Mouse (Mus musculus): ENCODE results near the gene Irgm1. TPM values are rescaled to one million over a fixed set of nuclear protein-coding genes. Genes with fewer than 3 reads are reported as not detected.
"Not testable (repeated sequence)": the region's sequence is repeated elsewhere in the genome, so short reads cannot be mapped to it uniquely, and the experiment has no call there.

Gene Irgm1
- polyA plus RNA-seq, 1 experiment from 2014 or later = 1.1 TPM

GRCm38 (mm10) chr11:48851270-48851995, 20.1 kb downstream of the Irgm1 start:
- Histone ChIP-seq H3K36me3 (ENCODE audit: control insufficient read depth, insufficient read depth, low read length) (no peaks in the 10 kb centered on the region), H3K4me2 (ENCODE audit: low read depth, severe bottlenecking) (no peak overlapping the region), H3K4me1 (ENCODE audit: control insufficient read depth, insufficient read depth, low read length) (0 out of 2 replicates have a peak, but pooled peaks cover 4% of the 10 kb centered on the region), H3K27me3 (ENCODE audit: control insufficient read depth, insufficient read depth, low read length) (no peaks in the 10 kb centered on the region), H3K4me3 (ENCODE audit: low read depth, low read length) (no peak overlapping the region), H3K9ac (ENCODE audit: low read length) (no peak overlapping the region), H3K9me3 (ENCODE audit: control insufficient read depth, low read length) (no peaks in the 10 kb centered on the region), H3K27ac (replicated peaks; ENCODE audit: low read depth, low read length) (no peak overlapping the region)
- DNase-seq (ENCODE audit: low spot score) (no peak), ATAC-seq (ENCODE audit: insufficient number of reproducible peaks, low FRiP score, low TSS enrichment, low read depth) (no peak)
- 81% methylated on average over 4 of the region's 4 CpGs for WGBS

GRCm38 (mm10) chr11:48850240-48850639, 21.2 kb downstream of the Irgm1 start:
- Histone ChIP-seq H3K9me3 (ENCODE audit: control insufficient read depth, low read length) (no peaks in the 10 kb centered on the region), H3K4me3 (ENCODE audit: low read depth, low read length) (no peak overlapping the region), H3K4me2 (ENCODE audit: low read depth, severe bottlenecking) (no peak overlapping the region), H3K36me3 (ENCODE audit: control insufficient read depth, insufficient read depth, low read length) (no peaks in the 10 kb centered on the region), H3K9ac (ENCODE audit: low read length) (no peak overlapping the region), H3K27me3 (ENCODE audit: control insufficient read depth, insufficient read depth, low read length) (no peaks in the 10 kb centered on the region), H3K4me1 (ENCODE audit: control insufficient read depth, insufficient read depth, low read length) (0 out of 2 replicates have a peak, but pooled peaks cover 4% of the 10 kb centered on the region), H3K27ac (replicated peaks; ENCODE audit: low read depth, low read length) (no peak overlapping the region)
- WGBS = 61% methylated on average over 2 of the region's 2 CpGs
- no peak for ATAC-seq (ENCODE audit: insufficient number of reproducible peaks, low FRiP score, low TSS enrichment, low read depth)
- no peak for DNase-seq (ENCODE audit: low spot score)

- Histone ChIP-seq H3K36me3 (ENCODE audit: control insufficient read depth, insufficient read depth, low read length) (no peaks in the 10 kb centered on the region), H3K4me3 (ENCODE audit: low read depth, low read length) (no peak overlapping the region), H3K9me3 (ENCODE audit: control insufficient read depth, low read length) (no peaks in the 10 kb centered on the region), H3K4me2 (ENCODE audit: low read depth, severe bottlenecking) (no peak overlapping the region), H3K4me1 (ENCODE audit: control insufficient read depth, insufficient read depth, low read length) (no peaks in the 10 kb centered on the region), H3K9ac (ENCODE audit: low read length) (no peak overlapping the region), H3K27me3 (ENCODE audit: control insufficient read depth, insufficient read depth, low read length) (no peaks in the 10 kb centered on the region), H3K27ac (replicated peaks; ENCODE audit: low read depth, low read length) (no peak overlapping the region)
- DNase-seq (ENCODE audit: low spot score) (no peak), ATAC-seq (ENCODE audit: insufficient number of reproducible peaks, low FRiP score, low TSS enrichment, low read depth) (no peak)
- WGBS = 66% methylated on average over 5 of the region's 5 CpGs
Observed at GRCm38 (mm10) chr11:48846881-48847280, 24.6 kb downstream of the Irgm1 start.

GRCm38 (mm10) chr11:48846362-48846761, 25.1 kb downstream of the Irgm1 start:
- not testable (repeated sequence) for DNase-seq (ENCODE audit: low spot score); H3K4me1 ChIP-seq (ENCODE audit: control insufficient read depth, insufficient read depth, low read length); H3K27ac ChIP-seq (replicated peaks; ENCODE audit: low read depth, low read length); H3K36me3 ChIP-seq (ENCODE audit: control insufficient read depth, insufficient read depth, low read length); H3K9ac ChIP-seq (ENCODE audit: low read length); H3K4me2 ChIP-seq (ENCODE audit: low read depth, severe bottlenecking); ATAC-seq (ENCODE audit: insufficient number of reproducible peaks, low FRiP score, low TSS enrichment, low read depth); H3K9me3 ChIP-seq (ENCODE audit: control insufficient read depth, low read length); H3K4me3 ChIP-seq (ENCODE audit: low read depth, low read length); H3K27me3 ChIP-seq (ENCODE audit: control insufficient read depth, insufficient read depth, low read length)
- 81% methylated on average over 2 of the region's 2 CpGs for WGBS

GRCm38 (mm10) chr11:48845244-48845815, 26.2 kb downstream of the Irgm1 start:
- H3K27me3 ChIP-seq (ENCODE audit: control insufficient read depth, insufficient read depth, low read length) = no peaks in the 10 kb centered on the region
- H3K4me2 ChIP-seq (ENCODE audit: low read depth, severe bottlenecking) = no peak overlapping the region
- H3K4me1 ChIP-seq (ENCODE audit: control insufficient read depth, insufficient read depth, low read length) = no peaks in the 10 kb centered on the region
- no peaks in the 10 kb centered on the region for H3K36me3 ChIP-seq (ENCODE audit: control insufficient read depth, insufficient read depth, low read length)
- WGBS = 22% methylated on average over 13 of the region's 13 CpGs
- no peak overlapping the region for H3K27ac ChIP-seq (replicated peaks; ENCODE audit: low read depth, low read length)
- no peak overlapping the region for H3K4me3 ChIP-seq (ENCODE audit: low read depth, low read length)
- DNase-seq (ENCODE audit: low spot score) (no peak), ATAC-seq (ENCODE audit: insufficient number of reproducible peaks, low FRiP score, low TSS enrichment, low read depth) (no peak)
- no peaks in the 10 kb centered on the region for H3K9me3 ChIP-seq (ENCODE audit: control insufficient read depth, low read length)
- H3K9ac ChIP-seq (ENCODE audit: low read length) = no peak overlapping the region

- Histone ChIP-seq H3K36me3 (ENCODE audit: control insufficient read depth, insufficient read depth, low read length) (no peaks in the 10 kb centered on the region), H3K27me3 (ENCODE audit: control insufficient read depth, insufficient read depth, low read length) (no peaks in the 10 kb centered on the region), H3K9me3 (ENCODE audit: control insufficient read depth, low read length) (no peaks in the 10 kb centered on the region), H3K4me2 (ENCODE audit: low read depth, severe bottlenecking) (no peak overlapping the region), H3K4me1 (ENCODE audit: control insufficient read depth, insufficient read depth, low read length) (no peaks in the 10 kb centered on the region), H3K27ac (replicated peaks; ENCODE audit: low read depth, low read length) (no peak overlapping the region), H3K4me3 (ENCODE audit: low read depth, low read length) (no peak overlapping the region), H3K9ac (ENCODE audit: low read length) (no peak overlapping the region)
- DNase-seq (ENCODE audit: low spot score) (no peak), ATAC-seq (ENCODE audit: insufficient number of reproducible peaks, low FRiP score, low TSS enrichment, low read depth) (no peak)
- WGBS = 57% methylated on average over 6 of the region's 6 CpGs
Observed at GRCm38 (mm10) chr11:48844309-48844708, 27.2 kb downstream of the Irgm1 start.

GRCm38 (mm10) chr11:48843202-48843601, 28.3 kb downstream of the Irgm1 start:
- Histone ChIP-seq H3K9me3 (ENCODE audit: control insufficient read depth, low read length) (no peaks in the 10 kb centered on the region), H3K4me1 (ENCODE audit: control insufficient read depth, insufficient read depth, low read length) (no peaks in the 10 kb centered on the region), H3K9ac (ENCODE audit: low read length) (no peak overlapping the region), H3K4me2 (ENCODE audit: low read depth, severe bottlenecking) (no peak overlapping the region), H3K4me3 (ENCODE audit: low read depth, low read length) (no peak overlapping the region), H3K36me3 (ENCODE audit: control insufficient read depth, insufficient read depth, low read length) (no peaks in the 10 kb centered on the region), H3K27me3 (ENCODE audit: control insufficient read depth, insufficient read depth, low read length) (no peaks in the 10 kb centered on the region), H3K27ac (replicated peaks; ENCODE audit: low read depth, low read length) (no peak overlapping the region)
- ATAC-seq (ENCODE audit: insufficient number of reproducible peaks, low FRiP score, low TSS enrichment, low read depth) = no peak
- no peak for DNase-seq (ENCODE audit: low spot score)
- WGBS = 87% methylated on average over 11 of the region's 11 CpGs

- 86% methylated on average over 4 of the region's 4 CpGs for WGBS
- no peak overlapping the region for H3K9ac ChIP-seq (ENCODE audit: low read length)
- no peaks in the 10 kb centered on the region for H3K9me3 ChIP-seq (ENCODE audit: control insufficient read depth, low read length)
- no peak overlapping the region for H3K4me3 ChIP-seq (ENCODE audit: low read depth, low read length)
- no peaks in the 10 kb centered on the region for H3K4me1 ChIP-seq (ENCODE audit: control insufficient read depth, insufficient read depth, low read length)
- ATAC-seq (ENCODE audit: insufficient number of reproducible peaks, low FRiP score, low TSS enrichment, low read depth) = no peak
- no peaks in the 10 kb centered on the region for H3K27me3 ChIP-seq (ENCODE audit: control insufficient read depth, insufficient read depth, low read length)
- H3K4me2 ChIP-seq (ENCODE audit: low read depth, severe bottlenecking) = no peak overlapping the region
- no peak for DNase-seq (ENCODE audit: low spot score)
- no peak overlapping the region for H3K27ac ChIP-seq (replicated peaks; ENCODE audit: low read depth, low read length)
- H3K36me3 ChIP-seq (ENCODE audit: control insufficient read depth, insufficient read depth, low read length) = no peaks in the 10 kb centered on the region
Observed at GRCm38 (mm10) chr11:48842378-48842792, 29.1 kb downstream of the Irgm1 start.
